Mouse (Mus musculus) lung, embryonic 15.5 days (tissue): ENCODE measurements around the gene Prss46. TPM values are rescaled to one million over a fixed set of nuclear protein-coding genes. Genes with fewer than 3 reads are reported as not detected.

Experiments
- ATAC-seq: fragments of 200-750 bp; cut with Nextera tagmentation; 2 replicates; pipeline ENCODE4 v1.8.0; 2017; ENCODE audit warnings: moderate number of reproducible peaks, borderline replicate concordance; ENCODE audit not compliant: low FRiP score, low TSS enrichment; ENCODE audit errors: extremely low read depth
- H3K27ac ChIP-seq: fragments of 300-500 bp; sonication (generic); 2 replicates; pipeline ENCODE4 v1.5.1; 2015; ENCODE audit warnings: moderate library complexity, mild to moderate bottlenecking, inconsistent platforms
- H3K27me3 ChIP-seq: fragments of 300-500 bp; sonication (generic); 2 replicates; pipeline ENCODE4 v1.6.1; 2015; ENCODE audit warnings: inconsistent platforms
- H3K36me3 ChIP-seq: fragments of 300-500 bp; sonication (generic); 2 replicates; pipeline ENCODE4 v1.6.1; 2015; ENCODE audit warnings: inconsistent platforms
- H3K4me1 ChIP-seq: fragments of 300-500 bp; sonication (generic); 2 replicates; pipeline ENCODE4 v1.6.1; 2015; ENCODE audit warnings: inconsistent platforms
- H3K4me2 ChIP-seq: fragments of 300-500 bp; sonication (generic); 2 replicates; pipeline ENCODE4 v1.6.1; 2015; ENCODE audit warnings: inconsistent platforms, mild to moderate bottlenecking, moderate library complexity
- H3K4me3 ChIP-seq: fragments of 300-500 bp; sonication (generic); 2 replicates; pipeline ENCODE4 v1.5.1; 2015; ENCODE audit warnings: mild to moderate bottlenecking, inconsistent platforms
- H3K9ac ChIP-seq: fragments of 300-500 bp; sonication (generic); 2 replicates; pipeline ENCODE4 v1.6.1; 2015; ENCODE audit warnings: inconsistent platforms
- H3K9me3 ChIP-seq: fragments of 300-500 bp; sonication (generic); 2 replicates; pipeline ENCODE4 v1.6.1; 2016; ENCODE audit warnings: inconsistent platforms
- WGBS: fragments of 180-500 bp; shearing (Covaris S2); methylation state at CpG from one replicate; pipeline ENCODE4 v1.1.7; 2015; 5-methylcytosine and 5-hydroxymethylcytosine counted together
- polyA plus RNA-seq: library from polyadenylated mRNA; unstranded; fragments of >200 nt; fragmentation: Nextera tagmentation; extraction: Ambion mirVana; gene quantifications from 2 replicates; pipeline ENCODE4 v1.2.1, GENCODE M21; 2015

Gene Prss46
- polyA plus RNA-seq, 1 experiment from 2014 or later, result not detected

DNA sequence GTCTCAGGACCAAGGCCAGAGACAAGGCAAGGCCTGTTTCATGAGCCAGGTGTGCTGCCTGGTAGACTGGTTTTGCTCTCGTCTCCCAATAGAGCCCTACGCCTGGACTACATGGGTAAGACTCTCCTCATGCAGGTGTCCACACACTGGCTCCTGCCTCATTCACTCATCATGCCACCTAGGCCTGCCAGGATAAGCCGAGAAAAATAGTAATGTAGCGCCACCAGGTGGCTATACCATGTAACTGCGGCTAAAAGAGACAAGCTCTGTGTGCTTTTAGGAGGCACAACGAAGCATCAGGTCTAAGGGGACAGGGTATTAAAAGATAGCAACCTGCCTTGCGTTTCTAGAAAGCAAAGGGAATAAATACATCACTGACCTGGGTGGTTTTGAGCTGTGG, 26.7 kb downstream of the Prss46 start:
- no peak for ATAC-seq
- Histone ChIP-seq H3K4me1 (peaks cover 18% of the 10 kb centered on the region), H3K9ac (no peak overlapping the region), H3K27me3 (peaks cover 23% of the 10 kb centered on the region), H3K27ac (no peak overlapping the region), H3K4me2 (no peak overlapping the region), H3K36me3 (no peaks in the 10 kb centered on the region), H3K9me3 (no peaks in the 10 kb centered on the region), H3K4me3 (no peak overlapping the region)
- WGBS, result 20% methylated on average over 7 of the region's 7 CpGs

DNA sequence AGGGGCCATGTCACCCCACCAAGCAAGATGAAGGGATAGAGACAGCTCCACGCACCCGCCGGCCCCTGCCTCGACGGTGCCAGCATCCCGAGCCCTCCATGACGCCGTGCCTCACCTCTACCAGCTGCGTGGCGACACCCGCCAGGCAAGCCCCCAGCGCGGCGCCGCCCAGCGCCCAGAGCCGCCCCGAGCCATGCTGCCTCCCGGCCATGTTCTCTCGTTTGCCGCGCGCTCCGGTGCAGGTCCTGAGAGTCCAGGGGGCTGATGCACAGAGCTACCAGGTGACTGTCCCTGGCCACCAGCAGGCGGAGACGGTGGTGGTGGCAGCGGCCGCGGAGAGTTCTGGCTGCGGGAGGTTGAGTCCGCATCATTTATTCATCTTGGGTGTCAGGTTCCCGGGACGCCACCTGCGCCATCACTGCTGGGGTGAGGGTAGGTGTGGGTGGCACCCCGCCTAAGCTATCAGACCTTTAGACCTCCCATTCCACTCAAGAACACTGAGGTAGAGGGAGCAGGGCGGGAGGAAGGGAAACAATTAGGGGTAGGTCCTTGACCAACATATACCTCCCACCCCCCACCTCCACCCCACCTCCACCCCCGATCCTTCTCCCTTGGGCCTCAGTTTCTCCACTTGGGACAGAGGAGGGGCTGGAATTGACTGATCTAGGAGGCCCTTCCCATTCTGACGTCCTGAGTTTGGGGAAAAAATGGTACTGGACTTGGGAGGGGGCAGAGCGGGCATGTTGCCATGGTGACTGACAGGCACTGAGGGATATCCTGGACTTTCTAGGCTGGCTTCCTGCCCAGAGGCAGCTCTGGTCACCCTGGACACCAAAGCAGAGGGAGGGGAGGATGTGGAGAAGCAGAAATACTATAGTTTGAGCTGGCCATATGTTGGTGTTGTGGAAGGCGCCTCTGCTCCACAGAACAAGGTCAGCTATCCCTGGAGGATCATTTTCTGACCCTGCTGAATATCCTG, 29.7 kb downstream of the Prss46 start:
- Histone ChIP-seq H3K4me3 (peak overlapping the region; percentile 24), H3K9me3 (no peaks in the 10 kb centered on the region), H3K27ac (no peak overlapping the region), H3K4me1 (peaks cover 18% of the 10 kb centered on the region), H3K9ac (no peak overlapping the region), H3K4me2 (peak overlapping the region; percentile 51), H3K36me3 (no peaks in the 10 kb centered on the region), H3K27me3 (peaks cover 23% of the 10 kb centered on the region)
- no peak for ATAC-seq
- WGBS, result 8% methylated on average over 40 of the region's 40 CpGs

- H3K27ac ChIP-seq, result no peak overlapping the region
- ATAC-seq, result no peak
- no peak overlapping the region for H3K4me2 ChIP-seq
- H3K9me3 ChIP-seq, result no peaks in the 10 kb centered on the region
- no peaks in the 10 kb centered on the region for H3K36me3 ChIP-seq
- WGBS, result 19% methylated on average over 3 of the region's 3 CpGs
- no peak overlapping the region for H3K9ac ChIP-seq
- no peak overlapping the region for H3K4me3 ChIP-seq
- peaks cover 23% of the 10 kb centered on the region for H3K27me3 ChIP-seq
- H3K4me1 ChIP-seq, result peaks cover 26% of the 10 kb centered on the region
Measured at GRCm38 (mm10) chr9:110874660-110875191, 30.4 kb downstream of the Prss46 start.

DNA sequence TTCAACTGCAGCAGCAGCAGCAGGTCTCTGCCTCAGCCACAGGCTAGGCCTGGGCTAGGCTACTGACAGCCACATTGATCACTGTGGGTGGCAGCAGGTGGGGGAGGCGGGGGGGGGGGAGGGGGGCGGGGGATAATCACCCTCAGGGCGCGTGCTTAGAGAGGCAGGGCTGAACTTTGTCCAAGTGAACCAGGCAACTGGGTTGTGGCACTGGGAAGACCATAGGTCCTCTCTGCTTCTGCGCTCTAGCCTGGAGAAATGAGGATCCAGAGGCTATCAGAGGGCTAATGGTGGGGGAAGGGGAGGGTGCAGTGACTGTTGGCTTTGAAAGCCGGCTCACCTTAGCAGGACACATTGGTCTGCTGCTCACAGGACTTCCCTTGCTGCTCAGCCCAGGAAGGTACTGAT, 31.0 kb downstream of the Prss46 start:
- Histone ChIP-seq H3K4me3 (no peak overlapping the region), H3K36me3 (no peaks in the 10 kb centered on the region), H3K9me3 (no peaks in the 10 kb centered on the region), H3K27me3 (peaks cover 26% of the 10 kb centered on the region), H3K27ac (no peak overlapping the region), H3K4me1 (peaks cover 27% of the 10 kb centered on the region), H3K4me2 (no peak overlapping the region), H3K9ac (no peak overlapping the region)
- 25% methylated on average over 6 of the region's 6 CpGs for WGBS
- ATAC-seq, result no peak

- Histone ChIP-seq H3K4me1 (peaks cover 39% of the 10 kb centered on the region), H3K9ac (no peak overlapping the region), H3K9me3 (no peaks in the 10 kb centered on the region), H3K27me3 (peaks cover 31% of the 10 kb centered on the region), H3K36me3 (no peaks in the 10 kb centered on the region), H3K27ac (no peak overlapping the region), H3K4me2 (no peak overlapping the region), H3K4me3 (no peak overlapping the region)
- WGBS, result 90% methylated on average over 1 of the region's 1 CpGs
- no peak for ATAC-seq
Measured at GRCm38 (mm10) chr9:110877353-110877752, 33.0 kb downstream of the Prss46 start.

DNA sequence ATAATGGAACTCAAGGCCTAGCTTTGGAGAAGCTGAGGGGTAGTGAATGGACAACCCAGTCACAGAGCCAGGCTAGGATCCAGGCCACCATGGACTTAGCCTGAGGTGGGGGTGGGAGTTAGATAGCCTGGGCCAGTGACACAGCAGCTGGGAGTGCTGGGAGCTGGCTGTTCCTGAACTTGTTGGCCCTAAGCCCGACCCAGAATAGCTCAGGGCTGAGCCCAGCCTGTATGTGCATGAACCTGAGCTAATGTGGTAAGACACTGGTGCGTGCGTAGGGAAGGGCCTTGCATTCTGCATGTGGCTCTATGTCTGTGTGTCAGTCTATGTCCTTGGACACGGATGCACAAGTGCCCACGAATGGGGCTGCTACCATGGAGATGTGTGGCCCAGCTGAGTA, 33.6 kb downstream of the Prss46 start:
- WGBS, result 85% methylated on average over 5 of the region's 5 CpGs
- Histone ChIP-seq H3K9ac (no peak overlapping the region), H3K4me3 (no peak overlapping the region), H3K27ac (no peak overlapping the region), H3K27me3 (peaks cover 26% of the 10 kb centered on the region), H3K36me3 (no peaks in the 10 kb centered on the region), H3K4me1 (peaks cover 39% of the 10 kb centered on the region), H3K4me2 (no peak overlapping the region), H3K9me3 (no peaks in the 10 kb centered on the region)
- no peak for ATAC-seq

DNA sequence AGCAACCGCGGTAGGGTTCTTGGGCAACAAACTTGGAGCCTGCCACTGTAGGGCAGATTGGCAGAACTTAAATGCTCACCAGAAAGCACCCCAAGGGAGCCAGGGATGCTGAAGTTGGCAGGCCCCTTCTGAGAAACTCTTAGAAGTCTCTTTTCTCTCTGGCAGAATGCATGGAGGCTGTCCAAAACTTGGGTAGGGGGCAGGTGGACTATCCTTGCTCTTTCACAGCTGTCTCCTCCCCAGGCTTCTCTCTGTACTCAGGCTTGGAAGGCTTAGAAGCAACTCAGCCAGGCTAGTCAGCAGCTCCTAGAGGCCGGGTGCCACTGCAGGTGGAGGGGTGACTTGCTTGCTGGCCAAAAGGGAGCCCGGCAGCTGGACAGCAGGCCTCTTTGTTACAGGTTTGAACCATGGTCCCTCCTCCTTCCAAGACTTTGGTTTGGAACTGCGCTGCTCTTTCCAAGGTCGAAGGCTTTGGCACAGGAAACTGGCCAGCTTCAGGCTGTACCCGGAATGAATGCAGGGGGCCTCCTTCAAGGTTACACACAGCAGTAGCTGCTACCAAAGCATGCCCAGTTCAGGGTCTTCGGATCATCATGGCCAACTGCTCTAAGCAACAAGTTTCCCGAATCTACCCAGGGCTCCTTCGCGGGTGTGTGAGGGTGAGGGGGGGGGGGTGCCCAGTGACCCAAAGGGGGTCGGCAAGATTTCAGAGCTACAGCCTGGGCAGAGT, 35.0 kb downstream of the Prss46 start, which contains the start of gene Als2cl:
Als2cl (plus strand) TSS at position 680 of the 730 bp plus-strand sequence.
- Histone ChIP-seq H3K9ac (peak within 1 kb of the TSS; percentile 49), H3K36me3 (no peaks in the 10 kb centered on the region), H3K4me2 (peak within 1 kb of the TSS; percentile 92), H3K4me1 (peaks cover 29% of the 10 kb centered on the region), H3K4me3 (peak within 1 kb of the TSS; percentile 56), H3K27ac (peak within 1 kb of the TSS; percentile 64), H3K27me3 (peaks cover 11% of the 10 kb centered on the region), H3K9me3 (no peaks in the 10 kb centered on the region)
- ATAC-seq, result 0 out of 2 replicates have a peak, but pooled peaks have one; percentile 11
- WGBS, result 14% methylated on average over 12 of the region's 12 CpGs

DNA sequence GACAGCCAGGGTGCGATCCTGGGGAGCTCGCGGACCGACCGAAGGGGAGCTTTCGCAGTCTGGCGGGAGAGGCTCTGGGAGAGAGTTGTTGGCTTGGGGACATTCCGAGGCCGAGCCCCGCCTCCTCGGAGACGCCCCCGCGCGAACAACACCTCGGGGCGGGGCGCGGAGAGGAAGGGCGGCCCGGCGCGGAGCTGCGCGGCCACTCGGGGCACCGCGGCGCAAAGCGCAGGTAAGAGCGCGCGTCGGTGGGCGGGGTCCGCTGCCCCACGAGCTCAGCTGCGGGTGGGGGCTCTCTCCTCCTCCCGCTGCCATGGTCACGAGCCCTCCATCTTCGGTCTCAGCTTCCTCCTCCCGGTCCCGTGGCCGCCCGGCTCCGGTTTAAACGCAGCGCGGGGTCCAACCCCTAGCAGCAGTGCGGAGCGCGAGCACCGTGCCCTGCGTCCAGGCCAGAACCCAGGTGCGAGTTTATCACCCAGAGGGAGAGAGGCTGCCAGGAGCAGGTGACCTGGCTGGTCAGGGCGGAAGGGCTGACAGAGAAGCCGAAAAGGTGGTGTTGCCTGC, 35.8 kb downstream of the Prss46 start, which contains the start of gene Tmie:
Tmie (minus strand) TSS at position 116 of the 564 bp plus-strand sequence.
- Histone ChIP-seq H3K36me3 (no peaks in the 10 kb centered on the region), H3K9me3 (no peaks in the 10 kb centered on the region), H3K4me3 (peak within 1 kb of the TSS; percentile 56), H3K4me2 (peak within 1 kb of the TSS; percentile 92), H3K27ac (peak within 1 kb of the TSS; percentile 64), H3K9ac (peak within 1 kb of the TSS; percentile 49), H3K4me1 (peaks cover 21% of the 10 kb centered on the region), H3K27me3 (peaks cover 9% of the 10 kb centered on the region; the same call in 1 of the 2 replicates)
- ATAC-seq, result peak; percentile 80
- WGBS, result under 1% methylated on average over 56 of the region's 57 CpGs

GRCm38 (mm10) chr9:110880772-110881171, 36.5 kb downstream of the Prss46 start:
- Histone ChIP-seq H3K4me1 (peaks cover 21% of the 10 kb centered on the region), H3K36me3 (no peaks in the 10 kb centered on the region), H3K27me3 (peaks cover 9% of the 10 kb centered on the region; the same call in 1 of the 2 replicates), H3K27ac (peak overlapping the region; percentile 64), H3K4me2 (peak overlapping the region; percentile 92), H3K9me3 (no peaks in the 10 kb centered on the region), H3K9ac (peak overlapping the region; percentile 49), H3K4me3 (peak overlapping the region; percentile 56)
- ATAC-seq, result peak; percentile 32; the same call in 1 of the 2 replicates
- 47% methylated on average over 4 of the region's 4 CpGs for WGBS

DNA sequence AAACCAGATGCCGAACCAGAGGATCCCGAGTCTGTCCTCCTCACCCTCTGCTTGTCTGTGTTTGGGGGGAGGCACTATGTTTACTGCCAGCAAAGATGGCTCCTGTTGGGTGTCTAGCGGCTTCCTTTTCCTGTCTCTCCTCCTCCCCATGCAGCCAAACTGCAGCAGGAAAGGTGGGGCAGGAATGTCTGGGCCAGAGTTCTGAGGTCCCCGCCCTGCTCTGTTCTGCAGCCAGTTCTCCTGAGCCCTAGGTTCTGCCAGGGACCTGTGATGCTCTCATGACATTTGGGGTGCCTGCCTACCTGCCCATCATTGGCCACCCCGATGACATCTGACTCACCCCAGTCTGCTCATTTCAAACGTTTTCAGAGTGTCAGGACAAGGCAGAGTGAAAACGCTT, 37.6 kb downstream of the Prss46 start:
- Histone ChIP-seq H3K36me3 (no peaks in the 10 kb centered on the region), H3K4me1 (peaks cover 21% of the 10 kb centered on the region), H3K27ac (no peak overlapping the region), H3K27me3 (peaks cover 9% of the 10 kb centered on the region; the same call in 1 of the 2 replicates), H3K9me3 (no peaks in the 10 kb centered on the region), H3K4me2 (peak overlapping the region; percentile 7; the same call in 1 of the 2 replicates), H3K9ac (no peak overlapping the region), H3K4me3 (no peak overlapping the region)
- ATAC-seq, result no peak
- 58% methylated on average over 7 of the region's 7 CpGs for WGBS
